Mouse (Mus musculus) CH12.LX (cell line): Measurements from ENCODE around the gene Tspan14.

Experiments used
- CHD2 ChIP-seq: IDR thresholded peaks from 2 replicates; pipeline ENCODE4 v1.6.1; 2011; ENCODE audit warnings: low read length, improper control_type of control experiment
- CTCF ChIP-seq, 2 experiments: IDR thresholded peaks in 1 of 2; conservative IDR thresholded peaks in 1 of 2; 2 replicates each; pipeline ENCODE4 v1.5.1; 2011 to 2012; ENCODE audit warnings: low read depth in 2 of 2, low read length in 2 of 2, improper control_type of control experiment in 1 of 2, inconsistent platforms in 1 of 2, mild to moderate bottlenecking in 1 of 2, moderate library complexity in 1 of 2
- EP300 ChIP-seq: IDR thresholded peaks from 2 replicates; pipeline ENCODE4 v1.6.1; 2011; ENCODE audit warnings: low read length, improper control_type of control experiment
- GABPA ChIP-seq: IDR thresholded peaks from 2 replicates; pipeline ENCODE4 v1.6.1; 2012; ENCODE audit warnings: low read depth, low read length, improper control_type of control experiment, inconsistent platforms; ENCODE audit not compliant: insufficient replicate concordance
- MAFK ChIP-seq: IDR thresholded peaks from 2 replicates; pipeline ENCODE4 v1.6.1; 2011; ENCODE audit warnings: low read length, improper control_type of control experiment; ENCODE audit not compliant: insufficient replicate concordance
- PAX5 ChIP-seq: IDR thresholded peaks from 2 replicates; pipeline ENCODE4 v1.6.1; 2012; ENCODE audit warnings: low read length, inconsistent platforms, mixed read lengths
- POLR2A ChIP-seq: IDR thresholded peaks from 2 replicates; pipeline ENCODE4 v1.6.1; 2011; ENCODE audit warnings: low read depth, mild to moderate bottlenecking, improper control_type of control experiment, low read length
- POLR2AphosphoS2 ChIP-seq: IDR thresholded peaks from 2 replicates; pipeline ENCODE4 v1.6.1; 2011; ENCODE audit warnings: low read depth, low read length, improper control_type of control experiment
- RAD21 ChIP-seq: IDR thresholded peaks from 2 replicates; pipeline ENCODE4 v1.6.1; 2011; ENCODE audit warnings: low read depth, mild to moderate bottlenecking, low read length, improper control_type of control experiment, moderate library complexity
- SIN3A ChIP-seq: IDR thresholded peaks from 2 replicates; pipeline ENCODE4 v1.6.1; 2012; ENCODE audit warnings: low read length, improper control_type of control experiment, inconsistent platforms
- TCF12 ChIP-seq: IDR thresholded peaks from 2 replicates; pipeline ENCODE4 v1.6.1; 2014; ENCODE audit warnings: low read depth, mild to moderate bottlenecking, inconsistent platforms, low read length, improper control_type of control experiment
- ZC3H11A ChIP-seq: IDR thresholded peaks from 2 replicates; pipeline ENCODE4 v1.6.1; 2012; ENCODE audit warnings: low read depth, mild to moderate bottlenecking, inconsistent platforms, low read length, improper control_type of control experiment

DNA sequence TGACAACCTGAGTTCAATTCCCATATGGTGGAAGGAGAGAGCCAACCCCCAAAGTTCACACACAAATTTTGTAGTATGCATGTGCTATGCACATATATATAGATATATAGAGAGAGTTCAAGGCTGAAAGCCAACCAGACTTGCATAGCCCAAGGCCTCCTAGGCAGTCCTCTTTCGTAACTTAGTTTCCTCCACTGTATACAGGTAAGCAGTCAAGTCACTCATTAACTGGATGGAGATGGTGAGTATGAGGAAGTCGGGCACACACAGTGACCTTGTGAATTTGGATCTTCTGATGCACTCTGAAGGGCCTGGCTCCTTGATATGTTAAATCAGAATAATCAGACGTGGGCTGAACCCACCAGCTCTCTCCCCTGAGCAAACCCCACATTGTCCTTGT lies 68.7 kb downstream of the Tspan14 start:
- TF ChIP-seq CTCF (conservative IDR thresholded peaks at IDR 0.05 in 1 of 2, IDR thresholded peaks at IDR 0.05 in 1 of 2; ENCODE audit: low read depth in 2 of 2, low read length in 2 of 2) (no peak), EP300 (no peak), CHD2 (no peak), MAFK (no peak), SIN3A (no peak), GABPA (no peak), POLR2A (no peak), ZC3H11A (no peak), RAD21 (no peak), TCF12 (no peak), POLR2AphosphoS2 (no peak), PAX5 (no peak)
